Mouse (Mus musculus): Measurements from ENCODE around the gene Adam8. TPM values are rescaled to one million over a fixed set of nuclear protein-coding genes. Genes with fewer than 3 reads are reported as not detected.

The Adam8 gene
- total and polyA plus RNA-seq, 3 experiments = 0.26 to 9.1 (median 0.73) TPM

- Histone ChIP-seq H3K4me1 (ENCODE audit: control insufficient read depth, insufficient read depth, low read length) (peaks cover 1% of the 10 kb centered on the region; the same call in 1 of the 2 replicates), H3K79me2 (replicated peaks; ENCODE audit: control insufficient read depth, insufficient read depth, low read length) (no peaks in the 10 kb centered on the region), H3K36me3 (ENCODE audit: control insufficient read depth, insufficient read depth, low read length) (no peaks in the 10 kb centered on the region), H3K4me3 (peak overlapping the region; percentile 58), H3K27ac (peak overlapping the region; percentile 69), H3K9ac (ENCODE audit: low read depth, low read length) (peak overlapping the region; percentile 56), H3K27me3 (ENCODE audit: control insufficient read depth, insufficient read depth, low read length) (peaks cover 3% of the 10 kb centered on the region; the same call in 1 of the 2 replicates)
- intact Hi-C loops (cut with DNase I) = no loop called here
- peak; percentile 66 for TF ChIP-seq CTCF (IDR thresholded peaks at IDR 0.05)
- TF ChIP-seq EP300 (IDR thresholded peaks at IDR 0.05; ENCODE audit: insufficient read depth, low read depth, low read length) = no peak
- peak; percentile 62 to 63 for DNase-seq
- 5% methylated on average over 15 of the region's 15 CpGs for WGBS
Observed at GRCm38 (mm10) chr7:139949893-139950282, 42.5 kb downstream of the Adam8 start.

- Histone ChIP-seq H3K9ac (ENCODE audit: low read depth, low read length) (no peak overlapping the region), H3K36me3 (ENCODE audit: control insufficient read depth, insufficient read depth, low read length) (no peaks in the 10 kb centered on the region), H3K27ac (no peak overlapping the region), H3K4me3 (no peak overlapping the region), H3K4me1 (ENCODE audit: control insufficient read depth, insufficient read depth, low read length) (peaks cover 1% of the 10 kb centered on the region; the same call in 1 of the 2 replicates), H3K27me3 (ENCODE audit: control insufficient read depth, insufficient read depth, low read length) (peaks cover 22% of the 10 kb centered on the region), H3K79me2 (replicated peaks; ENCODE audit: control insufficient read depth, insufficient read depth, low read length) (no peaks in the 10 kb centered on the region)
- TF ChIP-seq EP300 (IDR thresholded peaks at IDR 0.05; ENCODE audit: insufficient read depth, low read depth, low read length) (no peak), CTCF (IDR thresholded peaks at IDR 0.05) (no peak), POLR2A (IDR thresholded peaks at IDR 0.05; ENCODE audit: insufficient read depth, low read depth, low read length) (no peak)
- DNase-seq = no peak
- 62% methylated on average over 5 of the region's 5 CpGs for WGBS
- intact Hi-C loops (cut with DNase I) = no loop called here
Observed at GRCm38 (mm10) chr7:139946032-139946431, 46.3 kb downstream of the Adam8 start.

- H3K27ac ChIP-seq = no peak overlapping the region
- no peak for TF ChIP-seq EP300 (IDR thresholded peaks at IDR 0.05; ENCODE audit: insufficient read depth, low read depth, low read length)
- TF ChIP-seq CTCF (IDR thresholded peaks at IDR 0.05) = no peak
- no peak for TF ChIP-seq POLR2A (IDR thresholded peaks at IDR 0.05; ENCODE audit: insufficient read depth, low read depth, low read length)
- H3K79me2 ChIP-seq (replicated peaks; ENCODE audit: control insufficient read depth, insufficient read depth, low read length) = no peaks in the 10 kb centered on the region
- intact Hi-C loops (cut with DNase I) = no loop called here
- H3K9ac ChIP-seq (ENCODE audit: low read depth, low read length) = no peak overlapping the region
- peaks cover 22% of the 10 kb centered on the region for H3K27me3 ChIP-seq (ENCODE audit: control insufficient read depth, insufficient read depth, low read length)
- 45% methylated on average over 5 of the region's 5 CpGs for WGBS
- DNase-seq = no peak
- no peaks in the 10 kb centered on the region for H3K36me3 ChIP-seq (ENCODE audit: control insufficient read depth, insufficient read depth, low read length)
- H3K4me3 ChIP-seq = no peak overlapping the region
- H3K4me1 ChIP-seq (ENCODE audit: control insufficient read depth, insufficient read depth, low read length) = peaks cover 1% of the 10 kb centered on the region; the same call in 1 of the 2 replicates
Observed at GRCm38 (mm10) chr7:139945516-139945915, 46.8 kb downstream of the Adam8 start.

- 6% methylated on average over 68 of the region's 68 CpGs for WGBS
- no peak for DNase-seq
- H3K4me3 ChIP-seq = peak overlapping the region; percentile 17
- TF ChIP-seq EP300 (IDR thresholded peaks at IDR 0.05; ENCODE audit: insufficient read depth, low read depth, low read length) (no peak), CTCF (IDR thresholded peaks at IDR 0.05) (no peak), POLR2A (IDR thresholded peaks at IDR 0.05; ENCODE audit: insufficient read depth, low read depth, low read length) (no peak)
- no peaks in the 10 kb centered on the region for H3K36me3 ChIP-seq (ENCODE audit: control insufficient read depth, insufficient read depth, low read length)
- H3K9ac ChIP-seq (ENCODE audit: low read depth, low read length) = no peak overlapping the region
- H3K4me1 ChIP-seq (ENCODE audit: control insufficient read depth, insufficient read depth, low read length) = peaks cover under 1% of the 10 kb centered on the region; the same call in 1 of the 2 replicates
- H3K27me3 ChIP-seq (ENCODE audit: control insufficient read depth, insufficient read depth, low read length) = peaks cover 22% of the 10 kb centered on the region
- intact Hi-C loops (cut with DNase I) = loop anchor here (1.0 kb wide), 1 partner anchor 15 kb away; no protein-coding TSS in a partner anchor
- H3K27ac ChIP-seq = no peak overlapping the region
- no peaks in the 10 kb centered on the region for H3K79me2 ChIP-seq (replicated peaks; ENCODE audit: control insufficient read depth, insufficient read depth, low read length)
Observed at GRCm38 (mm10) chr7:139944291-139945240, 47.8 kb downstream of the Adam8 start.

GRCm38 (mm10) chr7:139943674-139944281, 48.6 kb downstream of the Adam8 start, which contains the start of gene Utf1:
Gene Utf1, plus strand, starts transcription at chr7:139943789.
- Histone ChIP-seq H3K4me1 (ENCODE audit: control insufficient read depth, insufficient read depth, low read length) (no peaks in the 10 kb centered on the region), H3K9ac (ENCODE audit: low read depth, low read length) (no peak within 1 kb of the TSS), H3K27ac (no peak within 1 kb of the TSS), H3K27me3 (ENCODE audit: control insufficient read depth, insufficient read depth, low read length) (peaks cover 22% of the 10 kb centered on the region), H3K36me3 (ENCODE audit: control insufficient read depth, insufficient read depth, low read length) (no peaks in the 10 kb centered on the region), H3K79me2 (replicated peaks; ENCODE audit: control insufficient read depth, insufficient read depth, low read length) (no peaks in the 10 kb centered on the region), H3K4me3 (peak within 1 kb of the TSS; percentile 17)
- intact Hi-C loops (cut with DNase I) = loop anchor here (1.0 kb wide), 1 partner anchor 16 kb away; no protein-coding TSS in a partner anchor
- WGBS = 2% methylated on average over 59 of the region's 59 CpGs
- DNase-seq = peak; percentile 24 to 41
- TF ChIP-seq POLR2A (IDR thresholded peaks at IDR 0.05; ENCODE audit: insufficient read depth, low read depth, low read length) = no peak
